Mouse (Mus musculus): ENCODE data around the gene Man2a1.

Gene Man2a1

GRCm38 (mm10) chr17:64603534-64603933 lies 3.0 kb downstream of the Man2a1 start:
- no peak for DNase-seq

DNA sequence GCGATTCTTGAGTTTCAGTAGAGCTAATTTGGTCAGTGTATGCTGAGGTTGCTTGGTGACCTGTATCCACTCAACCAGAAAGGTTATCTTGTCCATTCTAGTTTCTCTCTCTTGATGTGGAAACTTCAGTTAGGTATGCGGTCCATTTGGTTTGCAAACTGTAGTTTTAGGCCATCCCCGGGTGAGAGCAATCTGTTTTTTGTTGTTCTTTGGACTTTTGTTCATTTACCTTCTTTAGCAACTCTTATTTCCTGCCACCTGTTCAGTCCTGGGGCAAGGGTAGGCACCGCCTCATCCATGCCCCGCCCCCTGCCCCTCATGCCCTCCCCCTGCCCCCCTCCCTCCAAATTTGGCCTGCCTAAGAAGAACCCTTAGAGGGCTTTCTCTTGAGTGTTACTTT lies 3.6 kb downstream of the Man2a1 start:
- no peak for DNase-seq

DNA sequence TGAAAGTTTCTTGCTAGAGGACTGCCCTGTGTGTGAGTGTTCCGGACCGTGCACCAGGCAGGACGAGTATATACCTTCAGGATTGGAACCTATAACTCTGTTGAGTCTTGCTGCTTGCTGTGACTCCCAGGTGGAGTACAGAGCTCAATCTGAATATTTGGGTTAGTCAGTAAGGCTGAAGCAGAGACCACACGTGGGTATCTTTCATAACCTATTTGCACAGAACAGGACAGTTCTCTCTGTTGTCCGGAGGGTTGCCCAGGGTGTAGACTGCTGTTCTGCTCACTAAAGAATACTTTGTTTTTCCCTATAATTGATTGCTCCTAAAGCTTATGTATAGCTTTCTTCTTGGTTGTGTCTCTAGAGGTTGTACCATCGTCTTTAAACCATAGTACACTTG lies 7.7 kb downstream of the Man2a1 start:
- no peak for DNase-seq

GRCm38 (mm10) chr17:64608923-64609598 lies 8.5 kb downstream of the Man2a1 start:
- no peak for DNase-seq

GRCm38 (mm10) chr17:64609741-64610140 lies 9.2 kb downstream of the Man2a1 start:
- DNase-seq: no peak

- DNase-seq: no peak
Observed at GRCm38 (mm10) chr17:64611426-64611825, 10.9 kb downstream of the Man2a1 start.

DNA sequence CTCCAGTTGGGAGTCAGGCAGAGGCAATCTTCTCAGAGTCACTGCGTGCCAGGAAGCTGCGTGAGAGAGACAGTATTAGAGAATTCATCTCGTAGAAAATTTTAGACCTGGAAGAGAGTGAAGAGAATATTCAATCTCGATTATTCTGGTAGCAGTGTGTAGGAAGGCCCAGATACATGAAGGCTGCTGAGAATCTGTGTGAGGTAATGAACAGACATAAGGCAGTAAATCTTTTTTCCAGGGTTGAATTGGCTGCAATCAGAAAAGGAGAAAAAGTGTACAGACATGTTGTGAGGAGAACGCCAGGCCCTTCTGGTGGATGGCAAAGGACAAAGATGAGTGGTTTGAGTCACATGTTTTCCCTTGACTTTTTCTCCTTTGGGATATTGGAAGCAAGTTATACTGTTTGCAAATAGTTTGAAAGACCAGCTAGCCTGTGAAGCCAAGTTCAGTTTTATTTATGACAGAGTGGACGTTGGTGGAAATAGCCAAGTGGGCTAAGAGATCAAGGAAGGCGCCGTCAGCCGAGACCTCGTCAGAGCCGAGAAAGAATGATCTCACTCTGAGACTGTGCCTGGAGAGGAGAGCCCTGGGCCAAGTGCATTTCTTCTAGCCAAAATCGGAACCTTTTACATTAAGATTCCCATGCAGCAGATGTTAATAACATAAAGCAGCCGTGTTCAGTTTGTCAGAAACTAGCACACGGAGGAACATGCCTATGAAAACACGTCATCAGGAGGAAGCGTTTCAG lies 11.8 kb downstream of the Man2a1 start:
- DNase-seq: no peak

DNA sequence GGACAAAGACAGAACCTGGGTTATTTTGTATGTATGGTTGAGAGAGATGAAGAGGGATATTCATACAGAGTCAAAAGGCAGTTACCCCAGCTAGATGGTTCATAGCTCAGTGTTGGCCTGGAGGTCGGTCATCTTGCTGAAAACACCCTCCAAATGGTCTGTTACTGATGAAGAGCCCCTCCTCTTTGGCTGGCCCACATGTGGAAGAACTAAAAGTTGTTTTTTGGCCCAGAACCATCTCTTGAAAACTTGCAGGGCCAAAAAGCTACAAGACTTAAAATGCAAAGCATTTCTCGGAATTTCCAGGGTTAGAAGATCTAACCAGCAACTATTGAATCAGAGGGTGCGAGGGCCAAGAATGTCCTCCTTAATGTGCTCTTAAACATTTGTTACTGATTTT lies 12.4 kb downstream of the Man2a1 start:
- no peak for DNase-seq

DNA sequence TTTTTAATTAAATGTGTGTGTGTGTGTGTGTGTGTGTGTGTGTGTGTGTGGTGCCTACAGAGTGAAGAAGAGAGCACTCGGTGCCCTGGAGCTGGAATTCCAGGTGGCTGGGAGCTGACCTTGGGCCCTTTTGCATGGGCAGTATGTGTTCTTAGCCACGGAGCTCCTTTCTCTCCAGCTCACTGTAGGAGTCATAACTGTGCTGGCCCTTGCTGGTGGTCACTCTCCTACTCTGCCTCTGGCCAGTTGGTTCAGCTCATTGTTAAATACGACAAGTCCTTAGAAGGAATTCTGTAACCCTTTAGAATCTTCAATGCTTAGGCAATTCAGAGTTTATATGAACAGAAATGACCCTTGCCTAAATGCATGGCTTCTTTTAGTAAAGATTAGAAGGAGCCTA lies 12.8 kb downstream of the Man2a1 start:
- DNase-seq: no peak

DNA sequence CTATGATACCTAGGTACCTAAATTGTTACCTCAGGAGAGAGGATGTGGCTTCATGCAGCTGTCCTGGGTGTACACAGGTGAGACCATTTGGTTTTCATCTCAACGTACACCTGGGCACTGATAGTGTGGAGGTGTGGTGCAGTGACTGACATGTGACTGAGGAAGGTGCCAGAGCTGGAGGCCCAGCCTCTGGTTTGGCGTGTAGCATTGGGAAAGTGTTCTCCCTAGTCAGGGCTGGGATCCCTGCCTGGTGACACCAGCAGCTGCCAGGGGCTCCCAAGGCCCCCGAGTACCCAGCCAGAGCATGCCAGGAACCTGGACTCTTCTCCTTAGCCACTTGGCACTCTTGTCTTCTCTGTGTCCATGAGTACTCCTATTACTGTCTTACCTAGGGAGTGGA lies 14.3 kb downstream of the Man2a1 start:
- no peak for DNase-seq

- DNase-seq: no peak
Observed at GRCm38 (mm10) chr17:64615420-64615819, 14.9 kb downstream of the Man2a1 start.

DNA sequence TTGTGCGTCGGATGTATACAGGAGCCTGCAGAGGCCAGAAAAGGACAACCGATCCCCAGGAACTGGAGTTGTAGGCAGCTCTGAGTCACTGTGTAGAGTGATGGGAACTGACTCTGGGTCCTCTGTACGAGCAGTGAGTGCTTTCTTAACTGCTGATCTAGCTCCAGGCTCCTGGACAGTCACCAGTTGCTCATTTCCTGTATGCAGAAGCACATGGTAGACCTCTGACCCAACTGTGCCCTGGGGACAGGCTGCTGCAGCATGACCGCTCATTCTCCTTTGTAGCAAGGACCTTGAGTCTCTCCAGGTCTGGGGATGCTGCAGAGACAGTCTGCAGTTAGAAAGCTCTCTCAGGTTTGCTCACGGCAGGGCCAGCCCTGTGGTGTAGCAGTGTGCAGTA lies 15.7 kb downstream of the Man2a1 start:
- no peak for DNase-seq

GRCm38 (mm10) chr17:64617838-64618237 lies 17.3 kb downstream of the Man2a1 start:
- DNase-seq: no peak

- no peak for DNase-seq
Observed at GRCm38 (mm10) chr17:64618996-64619395, 18.5 kb downstream of the Man2a1 start.

DNA sequence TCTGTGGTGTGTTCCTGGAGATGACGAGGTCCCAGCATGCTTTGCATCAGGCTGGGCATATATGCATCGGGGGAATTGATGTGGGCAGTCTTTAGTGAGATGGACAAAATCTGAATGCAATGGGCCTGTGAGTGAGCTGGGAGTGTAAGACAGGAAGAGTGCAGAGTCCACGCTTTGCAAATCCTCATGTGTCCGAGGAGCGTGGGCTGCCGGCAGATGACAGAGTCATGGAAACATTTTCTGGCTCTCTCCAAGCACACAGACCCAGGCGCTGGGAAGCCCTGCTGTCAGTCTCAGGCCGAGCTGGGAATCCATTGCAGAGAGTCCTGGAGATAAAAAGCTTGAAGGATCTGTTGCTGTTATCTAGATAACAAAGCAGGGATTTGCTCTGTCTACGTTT lies 19.6 kb downstream of the Man2a1 start:
- no peak for DNase-seq

GRCm38 (mm10) chr17:64620627-64621026 lies 20.1 kb downstream of the Man2a1 start:
- no peak for DNase-seq

DNA sequence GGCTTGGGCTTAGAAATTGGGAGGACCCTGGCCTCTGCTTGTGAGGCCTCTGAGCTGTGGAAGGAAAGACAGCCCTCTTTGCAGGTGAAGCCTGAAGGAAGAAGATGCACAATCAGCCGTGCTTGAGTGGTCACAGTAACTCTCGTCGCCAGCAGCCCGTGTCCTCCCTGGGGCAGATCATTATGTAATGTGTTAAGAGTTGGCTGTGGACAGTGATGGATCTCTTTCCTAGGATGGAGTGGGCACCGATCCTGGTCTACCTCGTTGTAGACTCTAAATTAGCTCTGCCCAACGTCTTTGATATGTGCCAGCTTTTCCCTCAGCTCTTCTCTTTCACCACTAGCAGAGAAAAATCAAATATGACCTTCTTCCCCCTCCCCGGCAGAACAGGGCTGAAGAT lies 20.7 kb downstream of the Man2a1 start:
- DNase-seq: peak; percentile 34

DNA sequence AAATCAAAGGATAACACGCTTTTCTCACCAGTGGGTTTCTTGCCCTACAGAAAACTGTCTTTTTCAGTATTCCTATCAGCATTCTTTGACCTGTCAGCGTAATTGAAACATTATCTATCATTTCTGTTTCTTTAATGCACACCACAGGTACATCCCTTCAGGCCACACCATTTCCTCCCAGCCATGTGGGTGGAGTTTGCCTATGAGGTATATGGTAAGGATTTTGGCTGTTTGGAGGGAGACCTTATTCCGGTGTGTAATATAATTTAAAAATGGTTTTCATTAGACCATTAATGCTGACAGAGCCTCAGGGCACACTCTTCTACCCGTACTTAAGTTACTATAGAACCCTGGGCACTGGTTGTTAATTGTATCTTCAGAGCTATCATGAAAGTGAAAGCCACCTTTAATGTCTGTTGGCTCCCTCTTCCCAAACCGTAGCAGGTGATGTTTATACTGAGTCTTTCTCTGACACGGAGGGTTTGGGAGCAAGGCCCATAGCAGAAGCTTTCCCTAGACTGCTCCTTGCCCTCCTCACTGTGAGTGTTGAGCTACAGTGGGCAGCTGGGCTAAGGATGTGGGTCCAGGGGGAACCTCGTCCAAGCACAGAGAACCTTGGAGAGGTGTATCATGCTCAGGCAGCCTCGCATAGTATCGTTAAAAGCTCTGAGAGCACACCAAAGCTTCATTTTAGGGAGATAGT lies 21.3 kb downstream of the Man2a1 start:
- DNase-seq: no peak

- no peak for DNase-seq
Observed at GRCm38 (mm10) chr17:64622352-64622886, 21.9 kb downstream of the Man2a1 start.

DNA sequence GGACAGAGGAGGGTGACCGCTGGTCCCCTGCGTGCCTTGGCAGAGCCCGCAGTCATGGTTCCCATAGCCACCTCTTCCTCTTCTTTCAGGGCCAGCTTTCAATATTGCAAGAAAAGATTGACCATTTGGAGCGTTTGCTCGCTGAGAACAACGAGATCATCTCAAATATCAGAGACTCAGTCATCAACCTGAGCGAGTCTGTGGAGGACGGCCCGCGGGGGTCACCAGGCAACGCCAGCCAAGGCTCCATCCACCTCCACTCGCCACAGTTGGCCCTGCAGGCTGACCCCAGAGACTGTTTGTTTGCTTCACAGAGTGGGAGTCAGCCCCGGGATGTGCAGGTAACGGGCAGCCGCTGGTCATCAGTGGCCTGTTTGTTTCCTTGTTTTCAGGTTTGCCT lies 23.9 kb downstream of the Man2a1 start:
- no peak for DNase-seq

DNA sequence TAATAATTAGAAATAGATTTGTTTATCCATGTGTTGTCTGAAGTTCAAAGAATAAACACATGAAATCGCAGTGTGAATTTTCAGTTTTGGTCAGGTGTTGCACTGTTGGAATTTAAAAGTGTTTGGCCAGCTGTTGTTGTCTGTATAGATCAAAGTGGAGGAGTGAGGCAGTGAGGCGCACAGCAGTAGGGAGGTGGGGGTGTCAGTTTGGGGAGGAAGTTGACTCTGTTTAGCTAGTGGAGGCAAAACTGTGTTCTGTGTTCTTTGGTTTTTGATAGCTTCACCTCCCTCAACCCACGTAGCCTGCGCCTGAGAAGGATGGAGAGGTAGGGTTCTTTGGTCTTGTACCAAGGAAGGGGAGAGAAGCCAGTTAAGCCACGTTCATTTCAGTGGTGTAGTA lies 28.3 kb downstream of the Man2a1 start:
- DNase-seq: no peak

DNA sequence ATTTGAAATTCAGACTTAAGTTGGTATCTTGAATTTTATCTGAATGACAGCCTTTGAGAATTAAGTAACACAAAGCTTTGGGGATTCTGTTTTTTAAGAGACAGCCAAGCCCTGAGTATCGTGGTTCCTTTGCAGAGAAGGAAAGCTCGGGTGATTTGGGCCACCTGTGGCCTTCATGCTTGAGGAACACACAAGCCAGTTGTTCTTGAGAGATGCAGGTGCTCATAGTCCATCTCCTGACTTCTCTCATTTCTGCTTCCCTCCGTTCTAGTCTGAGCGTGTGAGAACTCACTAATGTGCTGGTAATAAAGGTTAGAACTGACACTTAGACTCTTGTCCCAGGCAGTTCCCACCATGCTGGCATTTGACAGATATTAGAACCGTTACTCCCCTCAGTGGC lies 28.9 kb downstream of the Man2a1 start:
- no peak for DNase-seq

DNA sequence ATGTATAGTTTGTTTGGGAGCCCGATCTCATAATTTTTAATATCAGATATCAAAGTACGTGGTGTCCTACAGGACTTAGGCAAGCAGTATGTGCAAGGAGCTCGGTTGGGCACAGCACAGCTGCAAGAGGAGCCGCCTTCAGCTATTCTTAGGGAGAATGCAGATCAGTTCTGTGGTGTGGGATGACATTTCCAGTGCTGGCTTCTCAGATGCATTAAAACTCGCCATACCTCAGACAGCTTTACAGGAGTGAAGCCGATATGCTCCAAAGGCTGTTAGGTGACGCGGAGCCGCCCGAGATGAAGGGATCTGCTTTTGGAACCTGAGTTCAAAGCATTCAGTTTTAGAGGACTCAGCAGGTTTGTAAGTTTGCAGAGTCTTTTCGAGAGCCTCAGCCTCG lies 30.0 kb downstream of the Man2a1 start:
- no peak for DNase-seq

Measured in cerebellum, adult 8-10 months (tissue).